Mouse (Mus musculus) ES-E14 (cell line): ENCODE results near the gene Rps6kc1.

ENCODE experiments used
- CHD2 ChIP-seq: IDR thresholded peaks from 2 replicates; pipeline ENCODE4 v1.6.1; 2014; ENCODE audit warnings: mild to moderate bottlenecking, low read depth, low read length, inconsistent platforms
- MAFK ChIP-seq: IDR thresholded peaks from 2 replicates; pipeline ENCODE4 v1.6.1; 2014; ENCODE audit warnings: mild to moderate bottlenecking, low read depth, low read length, inconsistent platforms; ENCODE audit not compliant: insufficient read depth
- ZC3H11A ChIP-seq: IDR thresholded peaks from 2 replicates; pipeline ENCODE4 v1.6.1; 2012; ENCODE audit warnings: low read depth, mild to moderate bottlenecking, inconsistent platforms, low read length, borderline replicate concordance
- ZNF384 ChIP-seq: IDR thresholded peaks from 2 replicates; pipeline ENCODE4 v1.6.1; 2012; ENCODE audit warnings: low read depth, low read length, inconsistent platforms

GRCm38 (mm10) chr1:190875751-190876150, 35.8 kb downstream of the Rps6kc1 start:
- no peak for TF ChIP-seq ZNF384
- no peak for TF ChIP-seq CHD2
- TF ChIP-seq ZC3H11A: no peak
- TF ChIP-seq MAFK: no peak
